Mouse (Mus musculus) CD4-positive, CD25-positive, alpha-beta regulatory T cell, adult 2 months (primary cell): ENCODE results near the gene Olfr370.
"Not testable (repeated sequence)": the region's sequence is repeated elsewhere in the genome, so short reads cannot be mapped to it uniquely, and the experiment has no call there.

ENCODE experiments used
- DNase-seq: peaks from one replicate; pipeline ENCODE4 v3.0.0-alpha.2; 2012; ENCODE audit warnings: low read depth, low spot score

Olfr370 gene

DNA sequence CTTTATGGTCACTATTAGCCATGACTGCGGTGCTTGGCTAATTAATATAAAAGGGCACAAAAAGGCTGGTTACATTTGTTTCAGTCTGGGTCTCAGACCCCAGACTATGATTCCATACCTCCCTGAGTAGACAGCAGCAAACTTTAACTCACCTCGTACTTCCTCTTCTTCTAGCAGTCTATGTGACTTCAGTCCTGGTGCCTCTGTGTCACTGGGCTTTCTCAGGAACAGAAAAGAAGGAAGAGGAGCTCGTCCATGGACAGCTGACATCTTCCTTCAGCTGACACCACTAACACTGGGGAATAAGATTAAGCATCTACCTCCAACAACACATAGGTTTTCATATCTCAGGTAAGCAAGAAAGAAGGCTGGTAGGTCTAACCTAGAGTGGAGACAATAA is at the start of gene Olfr370:
Olfr370 (plus strand) TSS at position 45 of the 400 bp plus-strand sequence.
- no peak for DNase-seq

DNA sequence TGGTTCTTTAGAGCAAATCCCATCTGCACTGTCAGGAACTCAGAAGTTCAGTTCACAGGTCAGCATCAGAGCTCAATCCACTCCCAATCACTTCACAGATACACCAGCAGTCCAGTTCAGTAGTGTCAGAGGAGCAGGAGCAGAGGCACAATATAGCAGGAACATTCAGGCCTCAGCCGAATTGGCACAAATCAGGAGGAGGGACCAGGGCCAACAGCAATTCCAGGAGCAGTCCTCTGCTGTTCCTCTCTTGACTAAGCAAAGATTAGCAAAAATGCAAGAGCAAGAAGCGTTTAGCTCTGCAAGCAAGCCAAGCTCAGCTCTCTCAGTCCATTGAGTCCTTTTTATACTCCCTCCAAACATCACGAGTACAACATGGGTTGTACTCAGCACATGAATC is 23.9 kb upstream of the Olfr370 start:
- no peak for DNase-seq

DNA sequence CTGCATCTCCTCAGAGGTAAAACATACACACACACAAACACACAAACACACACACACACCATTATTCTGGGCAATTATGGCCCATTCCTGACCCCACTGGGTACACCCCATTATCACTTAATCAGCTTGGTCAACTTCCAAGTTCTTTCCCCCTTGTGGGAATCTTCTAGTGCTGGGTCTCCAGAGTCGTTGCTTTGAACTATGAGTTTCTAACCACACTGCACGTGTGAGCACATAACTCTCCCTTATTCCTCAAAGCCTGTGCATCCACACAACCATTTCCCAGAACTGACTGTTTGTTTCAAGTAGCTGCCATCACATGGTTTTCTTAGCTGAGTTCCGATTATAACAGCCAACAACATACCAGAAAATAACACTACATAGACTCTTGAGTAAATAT is 15.1 kb upstream of the Olfr370 start:
- DNase-seq = no peak

DNA sequence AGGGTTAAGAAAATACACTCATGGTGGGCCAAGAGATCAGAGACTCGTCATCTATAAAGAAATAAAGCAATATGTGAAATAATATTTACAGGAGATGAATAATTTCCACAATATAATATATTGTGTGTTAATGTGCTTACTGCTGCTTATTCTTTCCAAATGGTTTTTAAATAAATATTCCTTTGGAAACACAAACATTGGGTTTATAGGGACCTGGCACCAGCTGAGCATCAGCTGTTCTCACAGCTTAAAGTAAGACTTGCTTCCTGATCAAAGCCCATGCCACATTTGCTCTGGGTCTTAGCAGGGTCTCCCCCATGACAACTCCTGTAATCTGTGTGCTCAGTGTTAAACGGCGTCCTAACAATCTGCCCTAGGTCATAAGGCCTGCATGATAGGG is 14.7 kb upstream of the Olfr370 start:
- not testable (repeated sequence) for DNase-seq

DNA sequence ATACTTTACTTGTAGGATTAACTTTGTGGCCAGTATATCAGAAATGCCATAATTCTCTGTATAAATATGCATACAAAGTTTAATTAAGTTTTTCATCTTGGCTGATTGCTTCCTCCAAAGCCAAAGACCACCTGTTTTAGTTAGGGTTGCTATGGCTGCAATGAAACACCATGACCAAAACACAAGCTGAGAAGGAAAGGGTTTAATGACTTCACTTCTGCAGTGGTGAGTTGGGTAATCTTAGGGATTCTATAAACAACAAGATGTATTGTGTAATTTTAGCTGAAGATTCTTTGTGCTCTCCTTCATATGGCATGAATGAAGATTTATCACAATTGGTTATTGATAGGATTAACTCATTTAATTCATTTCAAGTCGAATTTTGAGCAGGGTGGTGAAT is 14.3 kb upstream of the Olfr370 start:
- DNase-seq = no peak

DNA sequence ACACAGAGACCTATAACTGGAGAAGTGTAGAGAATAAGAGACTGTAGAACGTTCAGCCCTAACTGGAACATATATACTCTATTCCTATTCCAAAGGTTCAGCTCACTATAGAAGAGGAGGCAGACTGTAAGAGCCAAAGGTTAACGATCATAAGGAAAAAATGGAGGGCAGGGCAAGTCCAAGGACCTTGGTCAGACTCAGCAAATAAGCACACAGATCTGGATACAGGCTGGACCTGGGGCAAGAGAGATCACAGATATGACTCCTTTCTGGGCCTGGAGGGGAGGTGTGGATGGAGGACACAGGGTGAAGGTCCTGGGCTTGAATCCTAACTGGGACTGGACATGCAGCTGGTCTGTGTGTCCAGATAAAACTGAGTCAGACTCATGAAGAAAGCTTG is 778 bp upstream of the Olfr370 start:
- no peak for DNase-seq

DNA sequence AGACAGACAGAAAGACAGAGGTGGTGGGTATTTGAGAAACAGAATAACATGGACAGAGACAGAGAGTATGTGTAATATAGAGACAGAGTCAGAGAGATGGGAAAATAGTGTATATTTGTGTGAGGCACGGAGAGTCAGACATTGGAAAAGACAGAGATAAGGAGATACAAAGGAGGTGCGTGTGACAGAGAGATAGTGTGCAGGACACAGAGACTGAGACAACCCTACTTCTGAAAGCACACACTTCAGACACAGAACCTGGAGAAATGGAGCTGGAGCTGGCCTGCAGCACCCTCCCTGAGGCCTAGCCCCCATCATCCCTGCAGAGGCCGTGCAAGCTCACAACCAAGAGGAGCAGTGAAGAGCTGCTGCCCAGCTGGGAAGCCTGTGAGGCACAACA is 27.1 kb downstream of the Olfr370 start:
- no peak for DNase-seq

DNA sequence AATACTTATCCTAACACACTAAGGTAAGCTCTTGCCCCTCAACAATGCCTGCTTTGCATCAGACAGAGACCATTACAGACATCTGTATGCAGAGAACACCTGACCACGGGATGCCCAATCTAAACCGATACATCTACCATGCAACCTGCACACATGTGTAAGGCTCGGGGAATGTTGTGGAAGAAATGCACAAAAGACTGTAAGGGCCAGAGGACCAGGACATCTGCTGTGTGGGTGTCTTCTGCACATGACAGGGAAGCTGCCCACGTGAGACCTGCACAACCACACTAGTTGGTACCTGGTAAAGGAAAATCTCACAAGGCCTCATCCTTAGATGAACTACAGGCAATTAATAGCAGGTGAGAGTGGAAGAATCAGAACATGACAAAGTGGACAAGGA is 27.7 kb downstream of the Olfr370 start:
- DNase-seq = no peak

DNA sequence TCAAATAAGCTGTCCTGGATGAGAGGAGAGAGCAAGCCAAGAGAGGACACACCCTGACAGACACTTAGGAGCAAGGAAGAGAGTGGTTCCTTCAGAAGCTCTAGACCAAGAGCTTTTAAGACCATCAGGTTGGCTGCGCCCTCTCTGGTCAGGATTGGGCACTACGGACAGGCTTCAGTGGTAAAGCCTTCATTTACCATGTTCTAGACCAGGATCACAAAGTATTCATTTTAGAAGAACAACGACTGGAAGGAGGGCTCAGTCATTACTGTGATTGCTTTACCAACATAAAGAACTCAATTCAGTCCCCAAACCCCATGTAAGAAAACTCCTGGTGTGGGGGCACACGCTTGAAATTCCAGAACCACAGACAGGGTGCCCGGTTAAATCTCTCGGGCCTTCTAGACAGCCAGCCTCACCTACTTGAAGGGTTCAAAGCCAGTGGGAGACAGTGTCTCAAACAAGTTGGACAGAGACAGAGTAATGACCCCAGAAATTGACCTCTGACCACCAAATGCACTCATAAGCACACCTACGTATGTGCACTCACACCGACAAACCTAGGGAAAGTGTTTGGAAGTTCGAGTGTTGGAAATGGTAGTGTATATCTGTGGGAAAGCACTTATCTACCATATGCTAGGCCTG is 30.3 kb downstream of the Olfr370 start:
- DNase-seq = peak; percentile 50

DNA sequence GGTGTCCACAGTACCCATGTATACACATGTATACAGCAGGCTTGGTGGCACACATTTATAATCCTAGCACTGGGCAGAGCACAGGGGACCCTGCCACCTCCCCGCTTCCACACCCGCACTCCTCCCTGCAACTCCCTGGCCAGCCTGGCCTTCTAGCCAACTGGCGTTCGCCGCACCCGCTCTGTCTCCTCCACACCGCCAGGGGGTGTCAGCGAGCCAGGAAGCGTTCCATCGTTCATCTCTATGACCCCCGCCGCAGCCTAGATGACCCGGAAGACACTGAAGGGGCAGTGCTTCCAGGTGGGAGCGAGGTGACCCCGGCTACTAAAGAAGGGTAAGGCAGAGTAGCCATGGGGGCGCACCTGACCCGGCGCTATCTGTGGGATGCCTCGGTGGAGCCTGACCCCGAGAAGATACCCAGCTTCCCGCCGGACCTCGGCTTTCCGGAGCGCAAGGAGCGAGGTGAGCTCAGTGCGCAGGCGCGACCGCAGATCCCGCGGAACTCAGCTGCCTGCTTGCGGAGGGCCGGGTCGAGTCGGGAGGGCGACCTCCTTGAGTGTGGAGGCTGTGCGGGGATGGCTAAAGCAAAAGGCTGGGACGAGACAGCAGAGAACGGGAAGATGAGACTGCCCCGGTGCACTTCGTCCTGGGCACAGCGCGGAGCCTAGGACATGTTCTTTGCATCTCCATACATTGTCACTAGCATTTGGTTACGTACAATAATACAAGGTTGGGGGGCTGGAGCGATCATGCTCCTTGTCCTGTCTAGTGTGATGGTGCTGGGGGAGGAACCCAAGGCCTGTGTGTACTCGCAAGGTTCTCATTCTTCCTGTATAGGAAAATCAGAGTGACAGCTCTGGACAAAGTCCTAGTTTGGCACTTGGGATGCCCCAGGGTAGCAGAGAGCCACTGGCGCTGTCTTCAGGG is 31.2 kb downstream of the Olfr370 start, which contains the start of gene Ndufb7:
Ndufb7 (plus strand) TSS at position 203 of the 927 bp plus-strand sequence.
- peak; percentile 95 for DNase-seq

DNA sequence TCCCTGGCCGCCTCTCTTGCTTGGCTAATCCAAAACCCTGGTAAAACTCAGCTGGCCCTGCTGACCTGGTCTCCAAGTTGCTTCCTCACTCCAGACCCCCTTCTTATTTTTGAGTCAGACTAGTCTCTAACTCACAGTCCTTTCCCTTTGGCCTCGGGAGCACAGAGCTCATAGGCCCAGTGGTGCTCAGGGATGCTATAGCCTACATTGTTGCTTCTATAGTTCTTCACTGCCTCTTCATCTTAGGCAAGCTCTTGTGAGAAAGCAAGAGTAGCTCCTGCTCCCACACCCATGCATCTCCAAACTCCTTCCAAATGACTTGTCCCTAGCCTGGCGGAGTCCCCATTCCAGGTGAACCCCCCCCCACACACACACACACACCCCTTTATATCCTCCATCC is 32.1 kb downstream of the Olfr370 start:
- no peak for DNase-seq

DNA sequence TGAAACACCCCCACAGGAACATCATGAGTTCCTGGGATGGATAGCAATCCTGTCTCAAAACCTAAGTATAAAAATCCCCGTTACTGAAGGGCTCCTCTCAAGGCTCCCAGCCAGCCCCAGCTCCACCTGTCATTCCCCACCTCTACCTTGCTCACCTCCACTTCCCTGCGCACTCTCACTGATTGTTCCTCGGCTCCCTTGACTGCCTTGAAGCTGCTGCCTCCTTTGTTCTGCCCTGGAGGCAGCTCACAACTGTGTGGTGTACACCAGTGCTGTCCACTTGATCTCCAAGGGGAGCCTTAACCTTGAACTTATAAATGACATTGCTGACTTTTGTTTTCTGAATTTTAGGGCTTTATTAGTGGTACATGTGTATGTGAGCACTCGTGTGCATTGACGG is 32.5 kb downstream of the Olfr370 start:
- no peak for DNase-seq

DNA sequence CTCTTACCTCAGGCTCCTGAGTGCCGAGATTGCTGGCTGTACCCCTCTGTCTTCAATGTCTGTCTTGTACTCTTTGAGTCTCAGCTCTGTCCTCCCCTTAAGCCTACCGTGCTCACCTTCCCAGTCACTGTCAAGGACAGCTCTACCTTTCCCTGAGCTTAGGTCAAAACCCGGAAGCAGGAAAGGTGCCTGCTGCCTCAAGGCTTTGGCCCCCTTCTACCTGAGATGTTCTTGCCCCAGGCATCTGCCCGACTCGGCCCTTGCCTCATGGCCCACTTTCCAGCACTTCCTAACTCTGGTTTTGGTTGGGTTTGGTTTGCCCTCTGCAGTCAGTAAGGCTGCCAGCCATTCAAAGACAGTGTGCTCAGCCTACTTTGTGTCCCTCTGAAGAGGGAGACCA is 33.2 kb downstream of the Olfr370 start:
- no peak for DNase-seq

DNA sequence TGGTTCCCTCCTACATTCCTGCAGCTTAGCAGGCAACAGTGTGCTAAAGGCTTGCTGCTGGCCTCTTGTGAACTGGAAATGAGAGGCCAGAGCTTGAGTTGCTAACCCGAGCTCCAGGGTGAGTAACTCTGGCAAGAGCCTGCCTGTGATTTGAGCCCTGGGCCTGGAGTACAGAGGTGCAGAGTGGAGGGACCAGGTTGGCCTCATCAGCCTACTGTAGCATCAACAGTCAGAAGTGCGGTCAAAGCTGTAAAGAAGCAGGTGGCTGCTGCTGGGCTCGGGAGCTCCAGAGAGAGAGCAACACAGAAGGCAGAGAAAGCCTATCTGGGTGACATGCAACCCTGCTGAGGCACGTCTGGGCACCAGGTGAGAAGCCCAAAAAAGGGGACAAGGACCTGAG is 33.6 kb downstream of the Olfr370 start:
- DNase-seq = no peak

DNA sequence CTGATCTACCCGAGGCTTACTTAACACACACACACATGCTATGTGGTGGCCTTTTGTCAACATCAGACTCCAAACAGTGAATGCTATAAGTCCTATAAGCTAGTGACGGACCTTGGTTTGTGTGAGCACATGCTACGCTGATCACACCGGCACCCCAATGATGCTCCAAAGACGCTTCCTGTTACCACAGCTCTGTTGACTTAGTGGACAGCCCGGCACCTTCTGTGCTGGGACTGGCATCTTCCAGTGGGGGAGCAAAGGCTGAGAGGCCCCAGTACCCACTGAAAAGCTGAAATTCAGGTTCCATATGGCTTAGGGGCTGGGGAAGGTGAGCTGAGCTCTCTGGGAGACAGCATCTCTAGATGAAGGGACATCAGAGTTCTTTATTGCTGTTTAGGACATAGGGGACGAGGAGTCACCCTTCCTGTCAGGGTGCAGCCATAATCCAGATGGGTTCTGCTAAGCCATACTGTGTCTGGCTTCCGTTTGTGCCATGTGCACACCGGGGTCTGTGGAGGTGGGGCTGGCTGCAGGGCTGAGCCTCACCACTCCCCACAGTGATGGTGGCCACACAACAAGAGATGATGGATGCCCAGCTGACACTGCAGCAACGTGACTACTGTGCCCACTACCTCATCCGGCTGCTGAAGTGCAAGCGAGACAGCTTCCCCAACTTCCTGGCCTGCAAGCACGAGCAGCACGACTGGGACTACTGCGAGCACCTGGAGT is 34.9 kb downstream of the Olfr370 start:
- DNase-seq = no peak

DNA sequence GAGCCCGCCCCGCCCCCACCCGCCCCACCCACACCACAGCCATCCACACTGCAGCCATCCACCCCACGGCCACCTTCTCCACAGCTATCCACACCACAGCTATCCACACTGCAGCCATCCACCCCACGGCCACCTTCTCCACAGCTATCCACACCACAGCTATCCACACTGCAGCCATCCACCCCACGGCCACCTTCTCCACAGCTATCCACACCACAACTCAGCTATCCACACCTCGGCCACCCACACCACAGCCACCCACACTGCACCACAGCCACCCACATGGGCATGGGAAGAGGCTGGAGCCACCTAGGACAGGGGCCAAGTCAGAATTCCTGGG is 35.4 kb downstream of the Olfr370 start:
- not testable (repeated sequence) for DNase-seq

DNA sequence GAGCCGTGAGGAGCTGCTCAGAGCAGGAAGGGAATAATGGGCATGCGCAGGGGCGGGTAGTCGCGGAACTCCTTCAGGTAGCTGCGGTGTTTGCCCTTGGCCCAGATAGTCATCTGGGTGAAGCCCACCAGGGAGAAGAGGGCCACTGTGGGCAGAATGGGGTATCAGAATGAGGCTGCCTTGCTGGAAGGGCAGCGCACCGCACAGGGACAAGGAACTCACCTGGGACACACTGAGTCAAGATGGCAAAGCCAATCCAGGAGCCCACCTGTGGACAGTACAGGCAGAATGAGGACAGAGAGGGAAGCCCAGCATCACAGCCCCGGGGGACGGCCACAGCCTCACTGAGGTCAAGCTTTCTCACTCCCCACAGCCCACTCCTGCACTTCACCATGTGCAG is 36.2 kb downstream of the Olfr370 start:
- DNase-seq = no peak

DNA sequence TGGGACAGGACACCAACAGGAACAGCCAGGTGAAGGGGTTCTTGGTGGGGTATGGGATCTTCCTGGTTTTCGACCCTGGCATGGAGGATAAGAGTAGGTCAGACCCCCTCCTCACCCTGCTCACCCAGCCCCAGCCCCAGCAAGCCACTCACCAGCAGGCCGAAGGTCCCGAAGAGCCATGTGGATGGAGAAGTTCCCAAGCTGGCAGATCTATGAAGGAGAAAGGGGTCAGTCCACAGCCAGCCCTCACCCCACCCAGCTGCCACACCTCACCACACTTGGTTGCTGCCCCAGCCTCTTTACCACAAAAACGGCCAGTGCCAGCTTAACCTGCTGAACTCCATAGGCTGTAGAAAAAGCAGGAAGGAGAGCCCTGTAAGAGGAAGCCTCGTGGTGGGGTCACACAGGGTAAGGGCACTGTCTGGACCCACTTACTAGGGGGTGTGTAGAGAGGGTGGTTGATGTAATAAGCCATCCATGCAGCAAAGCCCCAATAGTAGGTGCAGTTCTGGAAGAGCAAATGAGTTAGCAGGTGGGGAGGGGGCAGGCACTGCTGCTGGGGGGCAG is 36.7 kb downstream of the Olfr370 start:
- DNase-seq = no peak

DNA sequence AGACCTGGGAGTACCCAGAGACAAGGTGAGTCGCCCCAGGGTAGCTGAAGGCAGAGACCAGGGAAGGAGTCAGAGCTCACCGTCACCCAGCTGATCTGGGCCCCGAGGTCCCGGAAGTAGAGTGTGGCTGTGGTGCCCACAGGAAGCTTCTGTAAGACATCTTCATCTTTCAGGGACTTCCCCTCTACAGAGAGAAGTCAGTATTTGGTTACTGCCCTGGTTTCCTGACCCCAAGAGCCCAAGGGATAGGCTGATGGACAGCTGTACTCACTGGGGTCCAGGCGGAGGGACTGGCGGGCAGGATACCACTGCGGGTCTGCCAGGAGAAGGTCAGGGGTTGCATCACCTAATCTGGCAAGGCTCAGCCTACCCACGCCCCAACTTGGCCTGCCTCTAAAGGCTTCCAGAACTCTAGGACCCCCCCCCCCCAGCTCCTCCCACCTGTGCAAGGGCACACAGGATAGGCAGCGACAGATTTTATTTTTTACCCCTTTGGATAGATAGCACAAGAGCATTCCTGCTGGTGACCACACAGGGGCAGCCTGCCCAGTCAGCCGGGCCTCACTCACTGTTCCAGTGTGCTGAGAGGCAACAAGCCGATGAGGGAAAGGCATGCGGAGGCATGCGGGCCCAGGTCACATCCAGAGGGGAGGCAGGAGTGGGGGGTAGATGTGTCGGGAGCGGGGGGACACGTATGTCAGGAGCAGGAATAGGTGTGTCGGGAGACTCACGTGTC is 37.7 kb downstream of the Olfr370 start:
- DNase-seq = peak; percentile 84

DNA sequence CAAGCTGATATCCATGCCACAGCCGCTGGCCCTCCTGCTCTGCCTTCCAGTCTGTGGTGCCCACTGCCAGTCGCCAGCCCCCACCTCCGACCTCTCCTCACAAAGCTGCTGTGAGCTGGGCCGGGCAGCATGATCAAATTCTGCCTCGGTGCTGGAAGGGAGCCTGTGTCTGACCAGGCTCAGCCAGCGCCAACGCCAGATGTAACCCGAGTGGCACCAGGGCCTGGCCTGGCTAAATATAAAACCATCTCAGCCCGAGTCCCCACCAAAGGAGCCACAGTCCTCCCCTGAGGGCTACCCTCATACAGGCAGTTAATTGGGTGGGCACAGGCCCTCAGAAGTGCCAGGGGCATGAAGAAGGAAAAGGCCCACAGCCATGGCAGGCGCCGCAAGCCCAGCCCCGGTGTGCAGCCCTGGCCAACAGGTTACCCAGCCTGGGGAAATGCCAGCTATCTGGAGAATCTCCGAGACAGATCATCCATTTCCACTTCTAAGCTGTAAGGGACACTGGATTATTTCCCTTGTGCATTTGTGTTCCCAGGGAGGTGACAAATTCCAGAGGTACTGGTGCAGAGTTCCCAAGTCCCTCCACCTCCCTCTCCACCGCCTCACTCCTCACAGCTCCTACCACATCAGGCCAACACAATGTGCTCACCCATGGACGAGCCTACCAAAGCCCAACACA is 39.2 kb downstream of the Olfr370 start:
- no peak for DNase-seq
